Mouse (Mus musculus): ENCODE results near the gene Mpst. TPM values are rescaled to one million over a fixed set of nuclear protein-coding genes. Genes with fewer than 3 reads are reported as not detected.

Mpst gene
- polyA plus RNA-seq, 1 experiment from 2014 or later, result 2.4 TPM

DNA sequence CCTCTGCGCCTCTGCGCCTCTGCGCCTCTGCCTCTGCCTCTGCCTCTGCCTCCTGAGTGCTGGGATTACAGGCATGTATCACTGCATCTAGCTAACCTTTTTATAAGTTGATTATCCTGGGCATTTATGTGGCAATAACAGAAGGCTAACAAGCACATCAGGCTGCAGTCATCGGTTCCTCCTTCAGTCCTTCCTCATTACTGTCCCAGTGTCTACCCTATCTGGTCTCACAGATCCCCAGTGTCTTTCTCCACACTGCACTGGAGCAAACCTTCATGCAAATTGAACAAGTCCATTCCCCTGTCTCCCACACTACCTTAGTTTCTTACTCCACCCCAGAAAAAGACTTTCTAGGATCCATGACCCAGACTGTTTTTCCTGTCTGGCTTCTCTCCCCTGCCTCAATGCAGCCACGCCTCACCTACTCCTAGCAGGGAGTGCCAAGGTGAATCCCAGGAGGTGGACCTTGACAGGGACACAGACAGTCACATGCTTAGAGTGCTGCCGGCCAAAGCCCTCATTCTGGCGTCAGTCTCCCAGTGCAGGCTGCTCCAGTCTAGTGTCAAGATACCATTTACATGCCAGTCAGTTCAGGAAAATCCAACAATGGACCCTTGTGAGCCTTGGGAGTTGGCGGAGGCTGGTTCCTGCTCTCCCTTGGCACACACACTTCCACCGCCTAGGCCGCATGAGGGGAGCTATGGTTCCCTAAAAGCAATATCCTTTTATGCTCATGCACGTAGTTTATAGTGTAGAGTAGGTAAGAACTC is 22.6 kb upstream of the Mpst start:
- no peak for ATAC-seq (ENCODE audit: insufficient number of reproducible peaks, low FRiP score, low TSS enrichment, low read depth)
- Histone ChIP-seq H3K27me3 (no peaks in the 10 kb centered on the region), H3K4me1 (no peaks in the 10 kb centered on the region; the same call in 1 of the 2 replicates), H3K9ac (no peak overlapping the region), H3K4me2 (no peak overlapping the region), H3K4me3 (no peak overlapping the region), H3K27ac (no peak overlapping the region), H3K9me3 (no peaks in the 10 kb centered on the region), H3K36me3 (no peaks in the 10 kb centered on the region)
- 73% methylated on average over 11 of the region's 11 CpGs for WGBS

DNA sequence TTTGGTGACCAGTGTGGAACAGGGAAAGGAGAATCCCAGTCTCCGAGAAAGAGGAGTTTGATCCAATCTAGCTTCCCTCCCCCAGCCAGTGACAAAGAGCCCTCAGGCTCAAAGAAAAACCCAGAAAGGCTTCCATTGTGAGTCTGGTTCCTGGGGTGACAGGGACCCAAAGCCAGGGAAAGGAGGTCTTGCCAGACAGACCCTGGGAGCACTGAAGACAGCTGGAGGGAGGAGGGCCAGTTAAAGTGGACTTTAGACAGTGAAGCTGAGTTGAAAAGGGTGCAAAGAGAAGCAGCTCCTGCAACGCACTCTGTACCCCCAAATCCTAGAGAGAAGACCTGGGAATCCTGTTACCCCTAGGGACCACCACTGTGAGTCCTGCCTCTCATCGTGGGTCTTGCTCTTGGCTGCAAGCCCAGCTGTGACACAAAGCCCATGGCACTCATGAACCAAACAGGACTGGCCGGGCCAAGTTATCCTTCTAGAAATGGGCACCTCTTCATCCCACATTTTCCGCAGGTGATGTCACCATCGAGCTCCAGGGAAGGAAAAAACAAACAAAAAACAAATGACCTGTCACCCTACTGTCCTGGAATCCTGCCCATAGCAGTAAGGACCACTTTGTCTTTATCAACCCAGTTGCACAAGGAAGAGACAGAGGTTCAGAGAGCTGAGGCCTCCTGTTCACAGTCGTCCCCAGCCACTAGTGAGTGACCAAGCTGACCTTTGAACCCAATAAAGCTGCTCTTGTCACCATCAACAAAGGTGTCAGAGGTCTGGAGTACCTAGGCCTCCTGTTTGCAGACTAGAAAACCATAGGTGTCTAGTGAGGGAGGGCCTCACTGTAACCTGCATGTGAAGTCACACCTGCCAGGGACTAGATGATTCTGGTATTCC is 21.7 kb upstream of the Mpst start:
- Histone ChIP-seq H3K9ac (no peak overlapping the region), H3K4me3 (no peak overlapping the region), H3K9me3 (no peaks in the 10 kb centered on the region), H3K27ac (no peak overlapping the region), H3K36me3 (no peaks in the 10 kb centered on the region), H3K27me3 (no peaks in the 10 kb centered on the region), H3K4me1 (no peaks in the 10 kb centered on the region; the same call in 1 of the 2 replicates), H3K4me2 (no peak overlapping the region)
- no peak for ATAC-seq (ENCODE audit: insufficient number of reproducible peaks, low FRiP score, low TSS enrichment, low read depth)
- WGBS, result 68% methylated on average over 7 of the region's 7 CpGs

DNA sequence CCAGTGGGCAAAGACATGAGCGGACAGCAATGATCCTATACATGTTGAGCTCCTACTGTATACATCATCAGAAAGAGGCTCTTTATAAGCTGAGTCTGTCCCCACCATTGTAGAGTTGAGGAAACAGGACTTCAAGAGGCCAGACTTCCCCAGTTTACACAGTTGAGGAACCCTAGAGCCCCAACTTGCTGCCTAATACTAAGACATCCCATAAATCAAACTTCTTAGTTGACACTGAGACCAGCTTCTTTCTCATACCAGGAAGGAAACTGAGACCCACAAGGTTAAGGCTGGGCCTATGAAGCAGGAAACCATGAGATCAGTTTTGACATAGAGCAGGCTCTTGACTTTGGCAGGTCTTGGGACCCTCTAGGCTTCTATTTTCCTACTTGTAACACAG is 20.7 kb upstream of the Mpst start:
- no peaks in the 10 kb centered on the region for H3K27me3 ChIP-seq
- no peak overlapping the region for H3K4me2 ChIP-seq
- no peak for ATAC-seq (ENCODE audit: insufficient number of reproducible peaks, low FRiP score, low TSS enrichment, low read depth)
- H3K4me3 ChIP-seq, result no peak overlapping the region
- H3K4me1 ChIP-seq, result no peaks in the 10 kb centered on the region; the same call in 1 of the 2 replicates
- no peak overlapping the region for H3K9ac ChIP-seq
- H3K36me3 ChIP-seq, result no peaks in the 10 kb centered on the region
- WGBS, result 90% methylated on average over 1 of the region's 1 CpGs
- no peak overlapping the region for H3K27ac ChIP-seq
- no peaks in the 10 kb centered on the region for H3K9me3 ChIP-seq

DNA sequence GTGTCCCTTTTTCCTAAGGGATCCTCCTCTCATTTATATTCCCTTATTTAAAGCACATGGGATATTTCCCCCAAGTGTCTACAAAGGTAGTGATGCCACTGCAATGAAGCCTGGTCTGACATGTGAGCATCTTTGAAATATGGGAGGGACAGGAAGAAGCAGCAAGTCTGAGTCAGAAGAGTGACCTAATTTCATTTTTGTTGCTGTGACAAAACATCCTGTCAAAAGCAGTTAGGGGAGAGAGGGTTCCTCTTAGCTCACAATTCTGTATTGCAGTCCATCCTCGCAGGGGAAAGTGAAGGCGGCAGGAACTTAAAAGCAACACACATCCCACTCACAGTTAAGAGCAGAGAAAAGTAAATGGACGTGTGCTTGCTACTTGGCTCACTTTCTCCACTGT is 15.4 kb upstream of the Mpst start:
- Histone ChIP-seq H3K27ac (no peak overlapping the region), H3K4me2 (no peak overlapping the region), H3K4me3 (no peak overlapping the region), H3K4me1 (no peaks in the 10 kb centered on the region), H3K36me3 (no peaks in the 10 kb centered on the region), H3K27me3 (no peaks in the 10 kb centered on the region), H3K9ac (no peak overlapping the region), H3K9me3 (no peaks in the 10 kb centered on the region)
- WGBS, result 86% methylated on average over 3 of the region's 3 CpGs
- ATAC-seq (ENCODE audit: insufficient number of reproducible peaks, low FRiP score, low TSS enrichment, low read depth), result no peak

DNA sequence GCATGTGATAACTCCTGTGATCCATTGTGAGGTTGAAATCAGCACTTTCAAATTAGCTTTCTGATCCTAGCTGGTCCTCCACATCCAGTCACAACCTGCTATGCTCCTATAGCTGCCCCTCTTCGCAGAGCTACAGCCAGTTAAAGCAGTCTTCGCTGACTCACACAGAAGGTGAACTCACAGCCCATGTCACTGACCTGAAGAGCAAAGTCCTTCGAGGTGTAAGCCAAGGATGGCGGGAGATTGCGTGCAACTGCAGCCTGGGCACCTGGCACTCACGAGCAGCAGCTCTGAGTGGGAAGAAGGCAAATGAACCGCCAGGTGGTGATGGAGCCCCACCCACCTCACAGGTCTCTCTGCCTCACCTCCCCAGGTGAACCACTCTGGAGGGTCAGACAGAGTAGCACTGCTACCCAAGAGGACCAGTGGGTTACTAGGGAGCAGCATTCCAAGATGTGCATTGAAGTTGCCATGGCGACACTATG is 10.7 kb upstream of the Mpst start, which contains the start of gene Tex33:
Gene Tex33, minus strand, starts transcription at position 435 of the 485 bp plus-strand sequence.
- 83% methylated on average over 8 of the region's 8 CpGs for WGBS
- no peaks in the 10 kb centered on the region for H3K9me3 ChIP-seq
- H3K4me2 ChIP-seq, result no peak within 1 kb of the TSS
- H3K27me3 ChIP-seq, result no peaks in the 10 kb centered on the region
- no peak within 1 kb of the TSS for H3K4me3 ChIP-seq
- no peak within 1 kb of the TSS for H3K9ac ChIP-seq
- H3K27ac ChIP-seq, result no peak within 1 kb of the TSS
- H3K36me3 ChIP-seq, result no peaks in the 10 kb centered on the region
- ATAC-seq (ENCODE audit: insufficient number of reproducible peaks, low FRiP score, low TSS enrichment, low read depth), result no peak
- no peaks in the 10 kb centered on the region for H3K4me1 ChIP-seq

DNA sequence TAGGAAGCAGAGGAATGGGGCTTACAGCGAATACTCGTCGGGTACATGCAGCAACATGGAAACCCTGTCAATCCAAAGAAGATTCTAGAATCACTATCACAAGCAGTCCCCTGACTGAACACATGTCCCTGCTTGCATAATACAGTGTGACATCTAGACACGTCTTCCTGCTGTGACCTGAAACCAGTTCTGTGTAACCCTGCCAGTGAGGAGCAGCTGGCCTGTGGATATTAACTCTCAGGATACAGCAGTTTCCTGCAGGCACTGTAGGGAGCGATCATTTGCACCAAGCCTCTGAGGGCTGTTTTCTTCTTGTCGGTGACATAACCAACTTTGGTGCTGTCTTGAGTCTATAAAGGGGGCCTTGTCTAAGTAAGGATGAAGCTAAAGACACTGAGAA is 4.9 kb upstream of the Mpst start:
- WGBS, result 63% methylated on average over 6 of the region's 6 CpGs
- Histone ChIP-seq H3K4me3 (no peak overlapping the region), H3K9me3 (no peaks in the 10 kb centered on the region), H3K9ac (no peak overlapping the region), H3K27me3 (no peaks in the 10 kb centered on the region), H3K4me1 (peaks cover 46% of the 10 kb centered on the region), H3K4me2 (no peak overlapping the region), H3K27ac (0 out of 2 replicates have a peak overlapping the region, but pooled peaks have one; percentile 11), H3K36me3 (no peaks in the 10 kb centered on the region)
- no peak for ATAC-seq (ENCODE audit: insufficient number of reproducible peaks, low FRiP score, low TSS enrichment, low read depth)

DNA sequence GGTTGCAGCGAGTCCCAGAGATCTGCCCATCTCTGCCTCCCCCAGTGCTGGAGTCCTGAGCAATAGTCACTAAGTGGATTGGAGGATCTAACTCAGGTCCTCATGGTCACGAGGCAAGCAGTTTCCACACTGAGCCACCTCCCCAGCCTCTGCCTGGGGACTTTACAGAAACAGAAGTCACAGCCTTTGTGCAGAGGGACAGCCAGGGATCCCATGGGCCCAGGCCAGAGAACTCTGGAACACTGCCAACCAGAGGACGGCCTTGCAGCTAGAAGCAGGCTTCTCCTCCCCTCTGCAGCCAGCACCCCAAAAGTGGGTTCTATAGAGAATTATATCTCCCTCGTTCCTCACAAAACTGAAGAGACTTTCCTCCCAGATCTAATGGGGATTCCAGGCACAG is 4.3 kb upstream of the Mpst start:
- no peak overlapping the region for H3K4me3 ChIP-seq
- no peak overlapping the region for H3K27ac ChIP-seq
- H3K9ac ChIP-seq, result no peak overlapping the region
- whole genome bisulfite sequencing, result 47% methylated on average over 4 of the region's 4 CpGs
- no peak overlapping the region for H3K4me2 ChIP-seq
- H3K9me3 ChIP-seq, result no peaks in the 10 kb centered on the region
- H3K4me1 ChIP-seq, result peaks cover 49% of the 10 kb centered on the region
- H3K36me3 ChIP-seq, result no peaks in the 10 kb centered on the region
- no peaks in the 10 kb centered on the region for H3K27me3 ChIP-seq
- no peak for ATAC-seq (ENCODE audit: insufficient number of reproducible peaks, low FRiP score, low TSS enrichment, low read depth)

DNA sequence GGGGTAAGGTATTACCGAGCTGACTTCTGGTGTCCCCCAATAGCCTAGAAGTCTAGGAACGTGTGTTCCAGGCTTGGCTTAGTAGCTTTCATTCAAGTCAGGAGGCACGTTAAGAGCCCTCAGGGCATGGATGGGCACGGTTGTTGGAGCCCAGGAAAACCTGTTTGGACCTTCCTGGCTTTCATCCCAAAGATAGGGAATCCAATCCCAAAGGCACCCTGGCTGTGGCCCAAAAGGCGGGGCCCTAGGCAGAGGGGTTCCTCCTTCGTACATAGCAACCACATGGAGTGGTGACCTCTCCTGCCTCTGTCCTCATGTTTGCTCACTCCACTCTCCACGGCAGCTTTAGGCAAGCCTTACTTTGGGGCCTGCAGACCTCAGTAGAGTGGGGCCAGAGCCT is 3.8 kb upstream of the Mpst start:
- H3K4me3 ChIP-seq, result no peak overlapping the region
- WGBS, result 62% methylated on average over 7 of the region's 7 CpGs
- peaks cover 52% of the 10 kb centered on the region for H3K4me1 ChIP-seq
- no peak overlapping the region for H3K9ac ChIP-seq
- H3K4me2 ChIP-seq, result no peak overlapping the region
- H3K27me3 ChIP-seq, result no peaks in the 10 kb centered on the region
- H3K27ac ChIP-seq, result no peak overlapping the region
- no peaks in the 10 kb centered on the region for H3K36me3 ChIP-seq
- no peaks in the 10 kb centered on the region for H3K9me3 ChIP-seq
- ATAC-seq (ENCODE audit: insufficient number of reproducible peaks, low FRiP score, low TSS enrichment, low read depth), result no peak

DNA sequence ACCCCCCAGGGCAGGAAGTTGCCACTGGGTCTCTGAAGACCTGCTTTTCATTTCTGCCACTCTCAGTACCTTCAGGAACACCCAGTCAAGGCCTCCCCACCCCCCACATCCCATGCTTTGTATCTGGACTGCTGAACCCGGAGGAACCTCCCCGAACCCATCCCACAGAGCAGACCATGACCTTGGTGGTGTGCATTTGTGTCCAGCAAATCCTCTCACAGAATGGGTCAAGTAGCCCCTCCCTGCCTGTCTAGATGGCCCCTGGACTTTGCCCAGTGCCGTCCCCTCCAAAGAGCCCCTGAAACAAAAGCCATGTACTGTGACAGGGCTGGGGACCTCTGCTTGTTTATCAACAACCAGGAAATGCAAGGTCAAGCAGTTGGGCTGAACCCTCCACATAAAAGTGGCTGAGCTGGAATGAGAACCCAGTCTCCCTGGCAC is 2.9 kb upstream of the Mpst start:
- no peaks in the 10 kb centered on the region for H3K9me3 ChIP-seq
- peaks cover 9% of the 10 kb centered on the region; the same call in 1 of the 2 replicates for H3K27me3 ChIP-seq
- no peaks in the 10 kb centered on the region for H3K36me3 ChIP-seq
- H3K4me1 ChIP-seq, result peaks cover 52% of the 10 kb centered on the region
- 67% methylated on average over 3 of the region's 3 CpGs for WGBS
- ATAC-seq (ENCODE audit: insufficient number of reproducible peaks, low FRiP score, low TSS enrichment, low read depth), result no peak
- H3K4me2 ChIP-seq, result no peak overlapping the region
- H3K9ac ChIP-seq, result no peak overlapping the region
- H3K27ac ChIP-seq, result no peak overlapping the region
- no peak overlapping the region for H3K4me3 ChIP-seq

DNA sequence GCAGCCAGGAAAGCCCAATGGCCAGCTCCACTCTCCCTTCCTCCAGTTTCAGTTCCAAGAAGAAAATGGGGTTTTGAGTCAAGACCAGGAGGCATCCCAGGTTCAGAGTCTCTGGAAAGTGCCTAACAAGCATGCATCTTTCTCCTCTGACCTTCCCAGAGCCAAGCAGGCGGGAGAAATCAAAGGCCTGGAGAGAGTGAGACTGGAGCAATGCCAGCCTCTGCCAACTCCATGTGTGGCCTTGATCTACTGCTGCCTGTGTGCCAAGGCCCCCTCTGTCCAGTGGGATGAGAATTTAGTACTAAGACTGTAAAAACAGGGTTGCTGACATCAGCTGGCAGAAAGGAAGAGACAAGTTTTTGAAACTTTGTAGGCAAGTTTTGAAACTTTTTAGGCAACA is 2.3 kb upstream of the Mpst start:
- ATAC-seq (ENCODE audit: insufficient number of reproducible peaks, low FRiP score, low TSS enrichment, low read depth), result no peak
- H3K9me3 ChIP-seq, result no peaks in the 10 kb centered on the region
- no peaks in the 10 kb centered on the region for H3K36me3 ChIP-seq
- peaks cover 15% of the 10 kb centered on the region for H3K27me3 ChIP-seq
- 40% methylated on average over 1 of the region's 1 CpGs for WGBS
- H3K4me1 ChIP-seq, result peaks cover 52% of the 10 kb centered on the region
- no peak overlapping the region for H3K4me3 ChIP-seq
- H3K4me2 ChIP-seq, result no peak overlapping the region
- H3K27ac ChIP-seq, result peak overlapping the region; percentile 34; the same call in 1 of the 2 replicates
- no peak overlapping the region for H3K9ac ChIP-seq

DNA sequence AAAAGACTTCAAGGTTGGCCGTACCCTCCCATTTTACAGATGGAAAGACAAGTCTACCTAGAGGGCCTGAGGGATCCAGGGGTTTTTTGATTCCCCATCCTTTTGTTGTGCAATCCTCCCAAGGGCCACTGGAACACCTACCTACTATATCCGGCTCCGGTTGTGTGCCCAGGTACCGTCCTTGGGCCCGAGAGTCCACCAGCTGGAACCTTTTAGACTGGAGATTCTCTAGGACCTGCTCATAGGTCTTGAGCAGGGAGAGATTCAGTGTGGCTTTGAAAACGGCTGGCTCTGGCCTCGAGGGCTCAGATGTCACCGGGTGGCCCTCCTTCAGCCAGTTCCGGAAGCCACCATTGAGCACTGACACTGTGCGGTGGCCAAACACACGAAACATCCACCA is 1.1 kb upstream of the Mpst start:
- 55% methylated on average over 11 of the region's 11 CpGs for WGBS

More for the DNA sequence above, 1.1 kb upstream of the Mpst start:
- Histone ChIP-seq H3K4me1 (peaks cover 58% of the 10 kb centered on the region), H3K27ac (no peak overlapping the region), H3K9ac (no peak overlapping the region; the same call in 1 of the 2 replicates), H3K36me3 (no peaks in the 10 kb centered on the region), H3K27me3 (peaks cover 27% of the 10 kb centered on the region), H3K4me2 (peak overlapping the region; percentile 91), H3K4me3 (peak overlapping the region; percentile 63), H3K9me3 (no peaks in the 10 kb centered on the region)
- no peak for ATAC-seq (ENCODE audit: insufficient number of reproducible peaks, low FRiP score, low TSS enrichment, low read depth)
